Mouse (Mus musculus): ENCODE measurements around the gene Dusp13.

The Dusp13 gene

DNA sequence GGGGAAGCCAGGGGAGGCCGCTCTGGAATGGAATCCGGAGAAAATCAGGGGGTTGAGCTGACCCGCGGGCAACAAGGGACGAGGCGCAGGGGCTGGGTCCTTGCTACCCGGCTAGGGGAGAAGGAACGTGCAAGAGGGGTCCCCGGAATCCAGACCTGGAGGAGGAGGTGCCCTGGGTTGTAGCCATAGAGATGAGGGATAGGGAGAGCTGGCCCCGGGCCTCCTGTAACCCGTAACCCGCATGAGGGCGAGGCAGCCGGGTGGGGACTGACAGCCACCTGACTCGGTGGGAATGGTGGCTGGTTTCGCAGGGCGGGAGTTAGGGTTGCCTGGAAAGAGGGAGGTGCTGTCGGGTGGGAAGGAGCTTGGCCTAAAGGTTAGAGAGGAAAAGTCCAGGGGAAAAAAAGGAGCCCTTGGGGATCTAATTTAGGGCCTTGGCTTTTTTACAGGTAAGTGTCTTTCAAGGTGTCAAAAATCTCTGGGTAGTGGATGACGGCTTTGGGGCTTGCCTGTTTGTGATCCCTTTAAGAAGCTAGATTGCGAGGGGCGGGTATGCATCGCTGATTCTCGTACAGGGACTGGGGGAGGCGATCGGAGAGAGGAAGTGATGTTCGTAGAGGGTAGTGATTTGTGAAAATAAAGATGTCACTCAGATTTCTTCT, at the start of gene Dusp13:
Dusp13 (minus strand) TSS at position 301 of the 662 bp plus-strand sequence.
- no peak for DNase-seq (ENCODE audit: extremely low read depth, low read depth, low spot score)

GRCm38 (mm10) chr14:21800641-21801040, 49.7 kb upstream of the Dusp13 start:
- DNase-seq (ENCODE audit: extremely low read depth, low read depth, low spot score), result no peak

DNA sequence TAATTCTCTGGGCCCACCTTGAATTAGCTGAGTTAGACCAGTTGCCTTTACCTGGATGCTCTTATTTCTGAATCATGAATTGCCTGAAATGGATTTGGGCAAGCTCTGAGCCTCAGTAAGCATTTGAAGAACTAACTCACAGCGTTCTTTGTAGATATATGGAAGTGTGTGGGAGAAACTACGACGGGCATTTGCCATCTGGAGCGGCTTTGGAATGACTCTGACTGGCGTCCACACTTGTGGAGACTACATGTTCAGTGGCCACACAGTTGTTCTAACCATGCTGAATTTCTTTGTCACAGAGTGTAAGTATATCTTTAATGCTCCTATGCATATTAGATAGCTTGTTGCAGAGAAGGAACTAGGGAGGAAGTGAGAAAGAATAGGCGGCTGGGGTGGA, 41.3 kb upstream of the Dusp13 start:
- no peak for DNase-seq (ENCODE audit: extremely low read depth, low read depth, low spot score)

GRCm38 (mm10) chr14:21791722-21792121, 40.7 kb upstream of the Dusp13 start:
- no peak for DNase-seq (ENCODE audit: extremely low read depth, low read depth, low spot score)

GRCm38 (mm10) chr14:21790585-21791251, 39.7 kb upstream of the Dusp13 start:
- no peak for DNase-seq (ENCODE audit: extremely low read depth, low read depth, low spot score)

DNA sequence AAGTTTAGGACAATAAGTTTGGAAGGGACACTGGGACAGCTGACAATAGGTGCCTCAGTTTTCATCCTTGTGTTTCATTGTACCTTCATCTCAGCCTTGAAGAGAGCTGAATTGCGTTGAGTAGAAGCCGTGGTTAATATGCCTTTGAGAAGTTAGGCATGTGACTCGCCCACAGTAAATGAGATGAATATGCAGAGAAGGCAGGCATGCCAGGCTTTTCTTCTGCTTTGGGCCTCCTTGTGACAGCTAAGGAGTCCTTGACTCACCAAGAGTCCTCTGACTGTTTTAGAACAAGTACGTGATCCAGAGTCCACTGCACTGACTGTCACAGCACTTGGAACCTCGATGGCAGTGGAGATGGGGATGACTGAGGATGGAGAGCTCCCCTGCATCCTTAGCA, 37.1 kb upstream of the Dusp13 start:
- no peak for DNase-seq (ENCODE audit: extremely low read depth, low read depth, low spot score)

DNA sequence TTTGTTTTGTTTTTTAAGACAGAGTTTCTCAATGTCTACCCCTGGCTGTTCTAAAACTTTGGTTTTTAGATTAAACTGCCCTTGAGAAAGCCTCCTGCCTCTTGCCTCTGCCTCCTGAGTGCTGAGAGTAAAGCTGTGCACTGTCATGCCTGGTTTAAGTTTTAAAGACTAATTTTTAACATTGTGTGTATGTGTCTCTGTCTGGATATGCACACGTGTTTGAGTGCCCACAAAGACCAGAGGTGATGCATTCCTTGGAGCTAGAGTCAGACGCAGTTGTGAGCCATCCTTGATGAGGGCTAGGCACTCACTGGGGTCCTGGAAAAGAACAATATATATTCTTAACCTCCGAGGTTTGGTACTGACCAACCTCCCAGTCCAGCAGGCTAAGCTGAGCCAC, 36.4 kb upstream of the Dusp13 start:
- no peak for DNase-seq (ENCODE audit: extremely low read depth, low read depth, low spot score)

GRCm38 (mm10) chr14:21786500-21786899, 35.5 kb upstream of the Dusp13 start:
- DNase-seq (ENCODE audit: extremely low read depth, low read depth, low spot score), result no peak

GRCm38 (mm10) chr14:21776201-21776600, 25.2 kb upstream of the Dusp13 start:
- DNase-seq (ENCODE audit: extremely low read depth, low read depth, low spot score), result no peak

GRCm38 (mm10) chr14:21773946-21774345, 23.0 kb upstream of the Dusp13 start:
- DNase-seq (ENCODE audit: extremely low read depth, low read depth, low spot score), result no peak

DNA sequence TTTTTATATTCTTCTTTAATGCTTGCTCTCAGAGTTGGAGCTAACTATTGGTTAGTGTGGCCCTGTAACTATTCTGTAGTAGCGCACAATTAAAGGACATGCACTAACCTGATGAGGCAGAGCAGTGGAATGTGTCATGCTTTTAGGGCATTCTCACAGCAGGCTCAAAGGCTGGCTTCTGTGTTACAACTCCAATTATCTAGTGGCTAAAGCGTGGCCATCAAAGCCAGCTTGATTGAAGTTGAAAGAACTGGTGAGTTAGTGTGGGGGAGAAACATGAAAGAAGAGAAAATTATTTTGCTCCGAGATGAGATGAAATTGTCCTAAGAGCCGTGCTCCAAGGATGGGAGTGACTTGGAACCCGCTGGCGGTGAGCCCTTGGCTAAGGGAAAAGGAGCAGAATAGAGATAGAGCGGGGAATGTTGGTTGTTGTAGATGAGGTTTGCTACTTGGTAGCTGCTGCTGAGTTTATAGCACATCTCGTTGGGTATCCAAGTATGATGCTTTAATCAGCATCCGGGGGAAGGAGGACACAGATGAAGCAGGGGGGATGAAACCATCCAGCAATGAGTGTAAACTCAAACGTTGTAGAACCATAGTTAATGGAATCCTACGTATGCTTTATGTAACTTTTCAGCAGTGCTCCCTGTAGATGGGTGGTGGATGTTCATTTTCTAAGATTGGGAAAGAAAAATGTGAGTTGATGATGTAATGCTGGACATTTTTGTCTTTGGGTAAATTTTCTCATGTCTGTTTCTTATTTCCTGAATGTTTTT, 21.7 kb upstream of the Dusp13 start:
- DNase-seq (ENCODE audit: extremely low read depth, low read depth, low spot score), result no peak

DNA sequence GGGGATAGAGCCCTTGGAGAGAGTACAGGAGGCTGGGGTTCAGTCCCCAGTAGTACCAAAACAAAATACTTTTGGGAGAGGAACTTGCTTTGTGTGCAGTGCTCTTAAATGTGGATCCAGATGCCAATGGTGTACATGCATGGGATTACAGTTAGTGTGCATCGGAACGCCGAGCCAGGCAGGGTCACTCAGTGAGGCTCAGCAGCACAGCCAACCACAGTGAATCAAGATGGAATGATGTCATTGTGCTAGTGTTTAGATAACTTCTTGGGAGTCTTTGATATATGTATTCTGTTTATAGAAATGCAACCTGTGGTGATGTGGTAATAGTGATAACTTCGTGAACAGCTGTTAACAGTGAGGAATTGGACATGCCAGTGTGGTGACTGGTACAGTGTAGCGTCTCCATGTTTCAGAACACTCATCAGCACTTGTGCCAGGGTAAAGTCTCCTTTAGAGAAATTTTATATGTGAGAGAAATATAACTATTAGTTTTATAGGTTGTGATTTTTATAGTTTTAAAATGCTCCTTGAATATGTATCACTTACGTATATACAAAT, 15.5 kb upstream of the Dusp13 start:
- DNase-seq (ENCODE audit: extremely low read depth, low read depth, low spot score), result no peak

DNA sequence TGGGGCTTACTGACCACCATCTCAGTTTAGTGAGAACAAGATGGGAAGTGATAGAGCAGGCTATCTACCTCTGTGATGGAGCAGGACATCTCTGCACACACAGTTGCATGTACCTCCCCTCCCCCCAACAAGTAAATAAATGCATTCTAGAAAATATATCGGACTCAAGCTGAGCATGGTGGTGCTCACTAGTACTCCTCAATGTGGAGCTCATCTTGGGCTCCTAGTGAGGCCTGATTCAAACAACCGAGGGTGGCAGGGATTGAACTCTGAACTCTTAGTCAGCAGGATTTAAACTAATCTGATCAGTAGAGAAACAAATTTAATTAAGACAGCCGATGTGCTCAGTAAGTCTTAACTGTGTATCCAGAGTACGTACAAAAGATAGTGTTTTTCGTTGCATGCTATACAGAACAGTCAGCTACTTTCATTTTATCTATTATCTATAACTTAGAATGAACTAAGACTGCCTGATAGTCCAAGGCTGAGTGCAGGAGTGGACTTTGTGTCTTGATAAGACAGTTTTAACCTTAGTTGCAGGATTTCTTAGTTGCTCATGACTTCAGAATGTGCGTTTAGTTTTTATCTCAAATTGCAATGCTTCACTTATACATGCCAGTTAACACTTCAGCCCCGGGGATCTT, 14.9 kb upstream of the Dusp13 start:
- DNase-seq (ENCODE audit: extremely low read depth, low read depth, low spot score), result no peak

GRCm38 (mm10) chr14:21764646-21765045, 13.7 kb upstream of the Dusp13 start:
- no peak for DNase-seq (ENCODE audit: extremely low read depth, low read depth, low spot score)

GRCm38 (mm10) chr14:21763736-21764135, 12.8 kb upstream of the Dusp13 start:
- DNase-seq (ENCODE audit: extremely low read depth, low read depth, low spot score), result no peak

DNA sequence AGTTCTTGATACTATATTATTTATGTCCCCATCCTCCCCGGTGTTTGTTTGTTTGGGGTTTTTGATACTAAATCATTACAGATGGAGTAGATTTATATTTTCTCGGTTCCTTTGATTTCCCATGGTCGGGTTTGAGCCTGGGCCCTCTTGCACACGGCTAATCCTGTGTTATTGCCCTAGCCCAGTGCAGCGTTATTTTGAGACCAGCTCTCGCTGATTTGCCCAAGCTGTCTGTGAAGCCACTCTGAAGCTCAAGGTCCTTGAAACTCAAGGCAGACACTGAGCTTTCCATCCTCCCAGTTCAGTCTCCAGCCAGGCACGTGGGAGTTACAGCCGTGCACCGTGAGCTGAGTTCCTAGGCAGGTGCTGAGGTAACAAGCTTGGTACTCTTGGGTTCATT, 10.6 kb upstream of the Dusp13 start:
- no peak for DNase-seq (ENCODE audit: extremely low read depth, low read depth, low spot score)

- DNase-seq (ENCODE audit: extremely low read depth, low read depth, low spot score), result no peak
Observed at GRCm38 (mm10) chr14:21753367-21753766, 2.4 kb upstream of the Dusp13 start.

- DNase-seq (ENCODE audit: extremely low read depth, low read depth, low spot score), result no peak
Observed at GRCm38 (mm10) chr14:21752411-21752810, 1.4 kb upstream of the Dusp13 start.

DNA sequence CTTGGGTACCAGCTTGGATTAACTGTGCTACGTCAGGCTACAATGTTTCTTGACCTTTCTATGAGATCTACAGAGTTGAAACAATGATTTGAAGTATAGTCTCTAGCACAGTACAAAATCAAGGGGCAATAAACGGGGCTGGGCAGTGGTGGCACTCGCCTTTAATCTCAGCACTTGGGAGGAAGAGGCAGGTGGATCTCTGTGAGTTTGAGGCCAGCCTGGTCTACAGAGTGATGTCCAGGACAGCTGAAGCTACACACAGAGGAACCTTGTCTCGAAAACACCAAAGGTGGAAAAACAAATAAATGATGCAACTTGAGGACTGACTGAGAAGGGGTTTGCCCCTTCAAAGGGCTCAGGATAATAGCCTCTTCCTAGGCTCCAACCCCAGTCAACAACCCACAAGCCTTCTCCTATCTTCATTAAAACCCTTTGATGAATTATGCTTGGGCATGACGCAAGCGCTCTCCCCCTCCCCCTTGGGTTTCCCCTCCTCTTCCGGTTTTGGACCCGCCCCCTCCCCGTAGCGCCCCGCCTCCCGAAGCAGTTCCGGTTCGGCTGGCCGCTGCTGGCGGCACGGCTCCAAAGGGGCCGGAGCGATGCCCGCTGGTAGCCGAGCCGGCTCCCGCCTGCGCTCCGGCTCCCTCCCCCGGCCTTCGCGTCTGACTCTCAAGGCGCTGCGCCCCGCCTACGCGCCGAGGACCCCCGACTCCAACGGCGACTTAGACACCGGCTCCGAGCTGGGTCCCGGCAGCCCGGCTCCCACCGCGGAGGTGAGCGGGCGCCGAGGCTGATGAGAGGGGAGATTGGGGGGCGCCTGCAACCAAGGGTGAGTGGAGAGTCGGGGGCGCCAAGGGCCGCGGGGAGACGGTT, 737 bp downstream of the Dusp13 start, which contains the start of gene Samd8:
Samd8 (plus strand) TSS at position 524 of the 873 bp plus-strand sequence.
- no peak for DNase-seq (ENCODE audit: extremely low read depth, low read depth, low spot score)
